In the genomic region with DNA sequence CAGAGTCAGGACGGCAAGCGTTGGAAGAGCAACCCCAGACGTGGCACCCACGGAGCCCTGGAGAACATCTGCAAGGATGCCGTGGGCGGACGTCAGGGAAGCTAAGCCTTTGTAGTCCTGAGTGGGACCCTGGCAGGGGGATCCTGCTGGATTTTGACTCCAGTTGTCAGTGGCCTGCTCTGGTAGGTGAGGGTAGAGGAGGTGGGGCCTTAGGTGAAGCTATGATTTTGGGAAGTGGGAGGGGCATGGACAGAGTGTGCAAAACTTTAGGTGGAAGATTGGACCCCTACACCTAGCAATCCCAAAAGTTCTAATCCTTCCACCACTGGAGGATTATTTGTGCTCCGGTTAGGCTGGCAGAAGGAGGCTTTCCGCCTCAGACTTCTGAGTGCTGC, we compare ENCODE assay signal across 10 mouse cellular contexts. TPM values are rescaled to one million over a fixed set of nuclear protein-coding genes. Genes with fewer than 3 reads are reported as not detected.
DNase-seq lines count a peak whose midpoint lies in the region; ATAC-seq lines count a peak whose summit lies in the region.
"Had no signal": no experiment of that assay in that cellular context is flagged by ENCODE, and none has a peak within 500 bp of the region (broad histone marks: within the 10 kb centered on the region; RNA-seq: fewer than 3 reads in every experiment).

No protein-coding gene starts in this region.

- no peak for ATAC-seq in heart, embryonic 14.5 days (ENCODE audit: insufficient number of reproducible peaks, insufficient read depth, low FRiP score, low read depth)
- peak; percentile 16; the same call in 1 of the 2 replicates for ATAC-seq in hindbrain, embryonic 13.5 days (ENCODE audit: low FRiP score)

- no peaks in the 10 kb centered on the region for H3K9me3 ChIP-seq in heart, embryonic 14.5 days (ENCODE audit: control insufficient read depth, low read length)
- H3K9me3 ChIP-seq in hindbrain, embryonic 13.5 days = no peaks in the 10 kb centered on the region
- H3K9me3 ChIP-seq in midbrain, embryonic 10.5 days (replicated peaks) = no peaks in the 10 kb centered on the region

- no peaks in the 10 kb centered on the region for H3K27me3 ChIP-seq in heart, embryonic 14.5 days (ENCODE audit: control insufficient read depth, insufficient read depth, low read length)
- H3K27me3 ChIP-seq in hindbrain, embryonic 13.5 days = peaks cover 16% of the 10 kb centered on the region
- H3K27me3 ChIP-seq in midbrain, embryonic 10.5 days (ENCODE audit: low read depth, poor library complexity, severe bottlenecking) = peaks cover 60% of the 10 kb centered on the region

- H3K4me3 ChIP-seq in heart, embryonic 14.5 days (ENCODE audit: control insufficient read depth in 1 of 2, insufficient read depth in 1 of 2, low read depth in 1 of 2, low read length in 2 of 2) = peak overlapping the region in 1 of 2 experiments; percentile 54; a peak in 1 of 4 replicates
- no peak overlapping the region for H3K4me3 ChIP-seq in hindbrain, embryonic 13.5 days
- peak overlapping the region; percentile 68 for H3K4me3 ChIP-seq in midbrain, embryonic 10.5 days

- H3K9ac ChIP-seq in heart, embryonic 14.5 days (ENCODE audit: low read length) = peak overlapping the region; percentile 67
- no peak overlapping the region for H3K9ac ChIP-seq in hindbrain, embryonic 13.5 days

- peak overlapping the region; percentile 88 for H3K4me2 ChIP-seq in heart, embryonic 14.5 days (ENCODE audit: low read length)
- peak overlapping the region; percentile 91 for H3K4me2 ChIP-seq in hindbrain, embryonic 13.5 days

- peaks cover 28 to 53% of the 10 kb centered on the region in 2 experiments for H3K4me1 ChIP-seq in heart, embryonic 14.5 days (ENCODE audit: control insufficient read depth in 2 of 2, insufficient read depth in 2 of 2, low read length in 2 of 2)
- peaks cover 15% of the 10 kb centered on the region for H3K4me1 ChIP-seq in hindbrain, embryonic 13.5 days (replicated peaks)
- peaks cover 57% of the 10 kb centered on the region for H3K4me1 ChIP-seq in midbrain, embryonic 10.5 days

- intact Hi-C loops in heart, postnatal 36 days (cut with DNase I) = loop anchor here (2.0 kb wide), 1 partner anchor 24 kb away; a partner anchor contains a TSS

- 39% methylated on average over 9 of the region's 9 CpGs for WGBS in heart, embryonic 14.5 days
- 17% methylated on average over 9 of the region's 9 CpGs for WGBS in hindbrain, embryonic 13.5 days
- WGBS in midbrain, embryonic 10.5 days = 19% methylated on average over 9 of the region's 9 CpGs

- H3K36me3 ChIP-seq in heart, embryonic 14.5 days (ENCODE audit: control insufficient read depth, insufficient read depth, low read length) = no peaks in the 10 kb centered on the region
- H3K36me3 ChIP-seq in hindbrain, embryonic 13.5 days = no peaks in the 10 kb centered on the region
- H3K36me3 ChIP-seq in midbrain, embryonic 10.5 days = no peaks in the 10 kb centered on the region

- DNase-seq in heart, postnatal 36 days = no peak
- peak; percentile 21 for DNase-seq in R1 (ENCODE audit: low read depth, low spot score)
- no peak for DNase-seq in midbrain, embryonic 10.5 days (ENCODE audit: low spot score)
- no peak for DNase-seq in spleen, postnatal 10 days (ENCODE audit: low spot score in 2 of 2)
- DNase-seq in frontal cortex, adult 2 months (ENCODE audit: extremely low spot score in 1 of 2, low spot score in 1 of 2) = no peak
- DNase-seq in left cerebral cortex, adult 8-10 months (ENCODE audit: low spot score in 2 of 2) = no peak

- peak overlapping the region; percentile 30 to 40; a peak in 1 of 4 replicates for H3K27ac ChIP-seq in heart, embryonic 14.5 days (replicated peaks in 1 of 2; ENCODE audit: control insufficient read depth in 1 of 2, insufficient read depth in 1 of 2, low read depth in 2 of 2, low read length in 2 of 2)
- no peak overlapping the region for H3K27ac ChIP-seq in hindbrain, embryonic 13.5 days
- 0 out of 2 replicates have a peak overlapping the region, but pooled peaks have one; percentile 76 for H3K27ac ChIP-seq in midbrain, embryonic 10.5 days (replicated peaks)

RNA-seq across cellular contexts. Expression of a gene that starts 0.7 kb away (rescaled TPM):
- 0.96 and 1.1 TPM in 2 replicates for polyA plus RNA-seq in heart, embryonic 14.5 days (2014; fragmentation: Nextera tagmentation; extraction: Ambion mirVana)
- total RNA-seq in heart, postnatal 36 days (2021) = under 1 TPM; 0.16 to 0.33 TPM
- 0.31 and 0.68 TPM in 2 replicates for polyA plus RNA-seq in hindbrain, embryonic 13.5 days (2015; fragmentation: Nextera tagmentation; extraction: Ambion mirVana)
- 1.2 and 1.5 TPM in 2 replicates for polyA plus RNA-seq in midbrain, embryonic 10.5 days (2016; fragmentation: Nextera tagmentation; extraction: Ambion mirVana)
- 0.23 and 0.52 TPM in 2 replicates for polyA plus RNA-seq in frontal cortex, adult 2 months (2012; rRNA removed)
- total RNA-seq in left cerebral cortex, adult 8-10 months (2022) = under 1 TPM in 3 of 4 experiments, not detected in 1; 0.23 to 0.68 (median 0.28) TPM

RNA-seq across cellular contexts. Expression of a gene that starts 23.0 kb away (rescaled TPM):
- polyA plus RNA-seq in heart, embryonic 14.5 days (2014; fragmentation: Nextera tagmentation; extraction: Ambion mirVana) = 167 and 173 TPM in 2 replicates
- 10 to 100 TPM; 57.9 to 62.6 TPM for total RNA-seq in heart, postnatal 36 days (2021)
- 47.5 and 50.1 TPM in 2 replicates for polyA plus RNA-seq in hindbrain, embryonic 13.5 days (2015; fragmentation: Nextera tagmentation; extraction: Ambion mirVana)
- 84.5 and 88.1 TPM in 2 replicates for polyA plus RNA-seq in midbrain, embryonic 10.5 days (2016; fragmentation: Nextera tagmentation; extraction: Ambion mirVana)
- polyA plus RNA-seq in frontal cortex, adult 2 months (2012; rRNA removed) = 59.7 and 69.8 TPM in 2 replicates
- total RNA-seq in left cerebral cortex, adult 8-10 months (2022) = 10 to 100 TPM; 42.1 to 50.3 (median 47.5) TPM

RNA-seq across cellular contexts. Expression of a gene that starts 27.6 kb away (rescaled TPM):
- polyA plus RNA-seq in heart, embryonic 14.5 days (2014; fragmentation: Nextera tagmentation; extraction: Ambion mirVana) = not detected in 2 replicates
- not detected for total RNA-seq in heart, postnatal 36 days (2021)
- not detected in 2 replicates for polyA plus RNA-seq in hindbrain, embryonic 13.5 days (2015; fragmentation: Nextera tagmentation; extraction: Ambion mirVana)
- not detected in 2 replicates for polyA plus RNA-seq in midbrain, embryonic 10.5 days (2016; fragmentation: Nextera tagmentation; extraction: Ambion mirVana)
- polyA plus RNA-seq in frontal cortex, adult 2 months (2012; rRNA removed) = 0.17 and 0.18 TPM in 2 replicates
- not detected for total RNA-seq in left cerebral cortex, adult 8-10 months (2022)

RNA-seq across cellular contexts. Expression of a gene that starts 32.8 kb away (rescaled TPM):
- polyA plus RNA-seq in heart, embryonic 14.5 days (2014; fragmentation: Nextera tagmentation; extraction: Ambion mirVana) = not detected in 2 replicates
- total RNA-seq in heart, postnatal 36 days (2021) = under 1 TPM in 1 of 2 experiments, not detected in 1; 0.24 TPM
- polyA plus RNA-seq in hindbrain, embryonic 13.5 days (2015; fragmentation: Nextera tagmentation; extraction: Ambion mirVana) = not detected in 2 replicates
- polyA plus RNA-seq in midbrain, embryonic 10.5 days (2016; fragmentation: Nextera tagmentation; extraction: Ambion mirVana) = not detected in 2 replicates
- 0.08 and 0.14 TPM in 2 replicates for polyA plus RNA-seq in frontal cortex, adult 2 months (2012; rRNA removed)
- not detected for total RNA-seq in left cerebral cortex, adult 8-10 months (2022)
- polyA plus RNA-seq: gonadal fat pad, adult 2 months had no signal

RNA-seq across cellular contexts. Expression of a gene that starts 48.0 kb away (rescaled TPM):
- 0.14 and 0.20 TPM in 2 replicates for polyA plus RNA-seq in heart, embryonic 14.5 days (2014; fragmentation: Nextera tagmentation; extraction: Ambion mirVana)
- total RNA-seq in heart, postnatal 36 days (2021) = under 1 TPM; 0.54 to 0.89 TPM
- 5.8 and 6.7 TPM in 2 replicates for polyA plus RNA-seq in hindbrain, embryonic 13.5 days (2015; fragmentation: Nextera tagmentation; extraction: Ambion mirVana)
- polyA plus RNA-seq in midbrain, embryonic 10.5 days (2016; fragmentation: Nextera tagmentation; extraction: Ambion mirVana) = 2.2 and 2.4 TPM in 2 replicates
- 85.7 and 92.4 TPM in 2 replicates for polyA plus RNA-seq in frontal cortex, adult 2 months (2012; rRNA removed)
- 100 to 1,000 TPM; 112 to 128 (median 121) TPM for total RNA-seq in left cerebral cortex, adult 8-10 months (2022)
- total RNA-seq: neutrophil, adult 5-6 weeks had no signal
